Mouse (Mus musculus): ENCODE results near the gene Lrig2. TPM values are rescaled to one million over a fixed set of nuclear protein-coding genes. Genes with fewer than 3 reads are reported as not detected.
"Not testable (repeated sequence)": the region's sequence is repeated elsewhere in the genome, so short reads cannot be mapped to it uniquely, and the experiment has no call there.

Gene Lrig2
- polyA plus RNA-seq, 1 experiment from 2014 or later: 11.2 TPM

- no peak overlapping the region for H3K27ac ChIP-seq
- no peaks in the 10 kb centered on the region for H3K9me3 ChIP-seq (replicated peaks; ENCODE audit: low read length)
- no peaks in the 10 kb centered on the region for H3K27me3 ChIP-seq (ENCODE audit: insufficient read depth, low read length)
- WGBS: 18% methylated on average over 13 of the region's 14 CpGs
- DNase-seq (ENCODE audit: low spot score): peak; percentile 40
- H3K4me2 ChIP-seq (ENCODE audit: low read length): 0 out of 2 replicates have a peak overlapping the region, but pooled peaks have one; percentile 5
- ATAC-seq (replicated peaks; ENCODE audit: low FRiP score, low read depth): no peak; the same call in 1 of the 2 replicates
- no peak overlapping the region for H3K4me3 ChIP-seq (replicated peaks; ENCODE audit: low read depth, low read length)
- no peak for TF ChIP-seq CTCF (IDR thresholded peaks at IDR 0.05; ENCODE audit: low read depth)
- peaks cover 4% of the 10 kb centered on the region; the same call in 1 of the 2 replicates for H3K4me1 ChIP-seq (replicated peaks; ENCODE audit: insufficient read depth, low read length)
- H3K36me3 ChIP-seq (ENCODE audit: insufficient read depth, low read length): no peaks in the 10 kb centered on the region
- H3K9ac ChIP-seq (ENCODE audit: low read depth, low read length): no peak overlapping the region
These were observed 80.4 kb downstream of the Lrig2 start for GRCm38 (mm10) chr3:104431156-104431847.

- not testable (repeated sequence) for H3K27me3 ChIP-seq (ENCODE audit: insufficient read depth, low read length); H3K9ac ChIP-seq (ENCODE audit: low read depth, low read length); H3K4me3 ChIP-seq (replicated peaks; ENCODE audit: low read depth, low read length); H3K9me3 ChIP-seq (replicated peaks; ENCODE audit: low read length); H3K27ac ChIP-seq; ATAC-seq (replicated peaks; ENCODE audit: low FRiP score, low read depth); H3K36me3 ChIP-seq (ENCODE audit: insufficient read depth, low read length); DNase-seq (ENCODE audit: low spot score); H3K4me2 ChIP-seq (ENCODE audit: low read length); H3K4me1 ChIP-seq (replicated peaks; ENCODE audit: insufficient read depth, low read length)
- WGBS: 95% methylated on average over 2 of the region's 2 CpGs
These were observed 84.4 kb downstream of the Lrig2 start for GRCm38 (mm10) chr3:104427354-104427753.

DNA sequence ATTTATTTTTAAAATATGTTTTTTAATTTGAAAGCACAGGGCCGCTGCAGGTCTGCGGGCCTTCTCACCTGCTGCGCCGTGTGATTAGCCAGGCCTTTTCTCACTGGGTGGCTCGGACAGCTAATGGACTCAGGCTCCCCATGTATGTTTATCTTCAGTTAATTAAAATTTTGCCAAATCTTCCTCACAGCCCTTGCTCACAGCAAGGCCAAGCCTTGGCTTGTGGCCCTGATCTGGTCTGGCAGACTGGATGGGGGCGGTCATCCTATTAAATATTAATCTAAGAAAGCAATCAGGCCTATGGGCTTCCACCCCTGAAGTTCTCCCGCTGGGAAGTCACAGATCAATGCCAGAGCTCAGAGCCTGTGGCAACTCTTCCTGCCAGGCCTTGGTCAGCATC lies 87.4 kb downstream of the Lrig2 start:
- Histone ChIP-seq H3K9ac (ENCODE audit: low read depth, low read length) (no peak overlapping the region), H3K27me3 (ENCODE audit: insufficient read depth, low read length) (no peaks in the 10 kb centered on the region), H3K4me3 (replicated peaks; ENCODE audit: low read depth, low read length) (no peak overlapping the region), H3K27ac (no peak overlapping the region), H3K4me1 (replicated peaks; ENCODE audit: insufficient read depth, low read length) (no peaks in the 10 kb centered on the region), H3K36me3 (ENCODE audit: insufficient read depth, low read length) (no peaks in the 10 kb centered on the region), H3K4me2 (ENCODE audit: low read length) (no peak overlapping the region), H3K9me3 (replicated peaks; ENCODE audit: low read length) (no peaks in the 10 kb centered on the region)
- ATAC-seq (replicated peaks; ENCODE audit: low FRiP score, low read depth) (peak; percentile 69; the same call in 1 of the 2 replicates), DNase-seq (ENCODE audit: low spot score) (peak; percentile 23)
- 67% methylated on average over 7 of the region's 7 CpGs for WGBS
- TF ChIP-seq CTCF (IDR thresholded peaks at IDR 0.05; ENCODE audit: low read depth): no peak

DNA sequence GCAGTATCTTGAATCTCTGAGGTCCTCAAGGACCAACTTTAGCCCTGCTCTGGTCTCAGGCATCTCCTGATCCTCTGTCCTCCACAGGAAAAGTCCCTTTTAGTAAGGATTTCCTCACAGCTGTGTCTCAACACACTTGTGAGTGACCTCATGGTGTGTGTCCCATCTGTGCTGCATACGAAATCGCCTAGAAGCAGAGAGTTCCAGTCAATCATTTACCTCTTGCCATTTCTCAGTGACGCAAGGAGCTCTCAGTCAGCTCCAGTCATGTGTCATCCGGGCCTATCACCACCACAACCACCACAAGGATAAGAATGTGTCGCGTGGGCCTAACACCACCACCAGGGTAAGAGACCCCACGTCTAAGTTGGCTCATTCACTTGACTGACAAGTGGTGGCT lies 90.8 kb downstream of the Lrig2 start:
- H3K9ac ChIP-seq (ENCODE audit: low read depth, low read length): no peak overlapping the region
- H3K9me3 ChIP-seq (replicated peaks; ENCODE audit: low read length): no peaks in the 10 kb centered on the region
- H3K4me1 ChIP-seq (replicated peaks; ENCODE audit: insufficient read depth, low read length): no peaks in the 10 kb centered on the region
- no peak overlapping the region for H3K4me2 ChIP-seq (ENCODE audit: low read length)
- no peaks in the 10 kb centered on the region for H3K27me3 ChIP-seq (ENCODE audit: insufficient read depth, low read length)
- DNase-seq (ENCODE audit: low spot score): no peak
- H3K27ac ChIP-seq: no peak overlapping the region
- no peaks in the 10 kb centered on the region for H3K36me3 ChIP-seq (ENCODE audit: insufficient read depth, low read length)
- ATAC-seq (replicated peaks; ENCODE audit: low FRiP score, low read depth): peak; percentile 66; the same call in 1 of the 2 replicates
- H3K4me3 ChIP-seq (replicated peaks; ENCODE audit: low read depth, low read length): no peak overlapping the region
- WGBS: 73% methylated on average over 7 of the region's 7 CpGs
- TF ChIP-seq CTCF (IDR thresholded peaks at IDR 0.05; ENCODE audit: low read depth): no peak

GRCm38 (mm10) chr3:104419990-104420389 lies 91.7 kb downstream of the Lrig2 start:
- no peak for ATAC-seq (replicated peaks; ENCODE audit: low FRiP score, low read depth)
- Histone ChIP-seq H3K27ac (no peak overlapping the region), H3K4me2 (ENCODE audit: low read length) (no peak overlapping the region), H3K9ac (ENCODE audit: low read depth, low read length) (no peak overlapping the region), H3K4me3 (replicated peaks; ENCODE audit: low read depth, low read length) (no peak overlapping the region), H3K36me3 (ENCODE audit: insufficient read depth, low read length) (no peaks in the 10 kb centered on the region), H3K9me3 (replicated peaks; ENCODE audit: low read length) (no peaks in the 10 kb centered on the region), H3K27me3 (ENCODE audit: insufficient read depth, low read length) (no peaks in the 10 kb centered on the region), H3K4me1 (replicated peaks; ENCODE audit: insufficient read depth, low read length) (no peaks in the 10 kb centered on the region)
- no peak for DNase-seq (ENCODE audit: low spot score)
- WGBS: 69% methylated on average over 4 of the region's 4 CpGs
- TF ChIP-seq CTCF (IDR thresholded peaks at IDR 0.05; ENCODE audit: low read depth): no peak

DNA sequence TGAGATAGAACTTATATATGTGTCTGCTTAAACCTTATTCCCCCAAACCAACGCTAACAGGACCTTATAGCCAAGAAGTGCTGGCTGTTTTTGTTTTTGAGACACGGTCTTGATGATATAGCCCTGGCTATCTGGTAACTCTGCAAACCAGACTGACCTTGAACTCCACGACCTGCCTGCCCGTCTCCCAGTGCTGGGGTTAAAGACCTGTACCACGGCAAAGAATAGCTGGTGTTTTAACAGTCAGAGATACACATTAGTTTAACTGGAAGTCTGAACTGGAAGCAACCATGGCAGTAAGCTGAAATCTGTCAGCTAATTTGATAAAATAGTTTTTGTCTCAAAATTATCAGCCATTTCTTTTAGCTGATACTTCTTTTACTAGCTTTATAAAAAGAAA lies 94.9 kb downstream of the Lrig2 start:
- Histone ChIP-seq H3K4me3 (replicated peaks; ENCODE audit: low read depth, low read length) (no peak overlapping the region), H3K27me3 (ENCODE audit: insufficient read depth, low read length) (no peaks in the 10 kb centered on the region), H3K4me2 (ENCODE audit: low read length) (no peak overlapping the region), H3K4me1 (replicated peaks; ENCODE audit: insufficient read depth, low read length) (no peaks in the 10 kb centered on the region), H3K27ac (no peak overlapping the region), H3K36me3 (ENCODE audit: insufficient read depth, low read length) (no peaks in the 10 kb centered on the region), H3K9ac (ENCODE audit: low read depth, low read length) (no peak overlapping the region), H3K9me3 (replicated peaks; ENCODE audit: low read length) (no peaks in the 10 kb centered on the region)
- ATAC-seq (replicated peaks; ENCODE audit: low FRiP score, low read depth) (no peak), DNase-seq (ENCODE audit: low spot score) (no peak)
- TF ChIP-seq CTCF (IDR thresholded peaks at IDR 0.05; ENCODE audit: low read depth): no peak
- 54% methylated on average over 5 of the region's 5 CpGs for WGBS

- H3K27ac ChIP-seq: no peak overlapping the region
- H3K27me3 ChIP-seq (ENCODE audit: insufficient read depth, low read length): no peaks in the 10 kb centered on the region
- no peak overlapping the region for H3K4me3 ChIP-seq (replicated peaks; ENCODE audit: low read depth, low read length)
- ATAC-seq (replicated peaks; ENCODE audit: low FRiP score, low read depth) (no peak), DNase-seq (ENCODE audit: low spot score) (no peak)
- TF ChIP-seq CTCF (IDR thresholded peaks at IDR 0.05; ENCODE audit: low read depth): no peak
- 28% methylated on average over 6 of the region's 6 CpGs for WGBS
- no peaks in the 10 kb centered on the region for H3K4me1 ChIP-seq (replicated peaks; ENCODE audit: insufficient read depth, low read length)
- H3K4me2 ChIP-seq (ENCODE audit: low read length): no peak overlapping the region
- no peak overlapping the region for H3K9ac ChIP-seq (ENCODE audit: low read depth, low read length)
- no peaks in the 10 kb centered on the region for H3K9me3 ChIP-seq (replicated peaks; ENCODE audit: low read length)
- H3K36me3 ChIP-seq (ENCODE audit: insufficient read depth, low read length): no peaks in the 10 kb centered on the region
These were observed 99.2 kb downstream of the Lrig2 start for GRCm38 (mm10) chr3:104412482-104412881.
